Mouse (Mus musculus) heart, embryonic 14.5 days (tissue): Measurements from ENCODE around the gene Herc6. TPM values are rescaled to one million over a fixed set of nuclear protein-coding genes. Genes with fewer than 3 reads are reported as not detected.

ENCODE experiments used
- ATAC-seq: fragments of 200-750 bp; cut with Nextera tagmentation; 2 replicates; pipeline ENCODE4 v1.8.0; 2017; ENCODE audit warnings: low read depth, moderate TSS enrichment; ENCODE audit not compliant: insufficient number of reproducible peaks, insufficient read depth, low FRiP score
- H3K27ac ChIP-seq, 2 experiments: fragments of 200-500 bp in 1 of 2; fragments of 300-500 bp in 1 of 2; sonication (generic) in 1 of 2; replicated peaks in 1 of 2; 2 replicates each; pipeline ENCODE4 v1.5.1; 2012 to 2014; ENCODE audit warnings: low read depth in 2 of 2, low read length in 2 of 2, control low read depth in 1 of 2, mild to moderate bottlenecking in 1 of 2, mixed read lengths in 1 of 2; ENCODE audit not compliant: control insufficient read depth in 1 of 2, insufficient read depth in 1 of 2
- H3K27me3 ChIP-seq: fragments of 300-500 bp; sonication (generic); 2 replicates; pipeline ENCODE4 v1.6.1; 2014; ENCODE audit warnings: mild to moderate bottlenecking, low read length, control low read depth; ENCODE audit not compliant: control insufficient read depth, insufficient read depth
- H3K36me3 ChIP-seq: fragments of 300-500 bp; sonication (generic); 2 replicates; pipeline ENCODE4 v1.6.1; 2014; ENCODE audit warnings: mild to moderate bottlenecking, control low read depth, low read length, mixed read lengths; ENCODE audit not compliant: control insufficient read depth, insufficient read depth
- H3K4me1 ChIP-seq, 2 experiments: fragments of 200-500 bp in 1 of 2; fragments of 300-500 bp in 1 of 2; sonication (generic) in 1 of 2; 2 replicates each; pipeline ENCODE4 v1.6.1; 2012 to 2014; ENCODE audit warnings: low read length in 2 of 2, control low read depth in 1 of 2, mixed read lengths in 1 of 2; ENCODE audit not compliant: control insufficient read depth in 2 of 2, insufficient read depth in 2 of 2
- H3K4me2 ChIP-seq: fragments of 300-500 bp; sonication (generic); 2 replicates; pipeline ENCODE4 v1.6.1; 2014; ENCODE audit warnings: mild to moderate bottlenecking, low read length
- H3K4me3 ChIP-seq, 2 experiments: fragments of 200-500 bp in 1 of 2; fragments of 300-500 bp in 1 of 2; sonication (generic) in 1 of 2; 2 replicates each; pipeline ENCODE4 v1.5.1; 2012 to 2014; ENCODE audit warnings: low read length in 2 of 2, mild to moderate bottlenecking in 2 of 2, control low read depth in 1 of 2, low read depth in 1 of 2, moderate library complexity in 1 of 2; ENCODE audit not compliant: control insufficient read depth in 1 of 2, insufficient read depth in 1 of 2
- H3K9ac ChIP-seq: fragments of 300-500 bp; sonication (generic); 2 replicates; pipeline ENCODE4 v1.6.1; 2014; ENCODE audit warnings: mild to moderate bottlenecking, low read length
- H3K9me3 ChIP-seq: fragments of 300-500 bp; sonication (generic); 2 replicates; pipeline ENCODE4 v1.6.1; 2016; ENCODE audit warnings: low read length, control low read depth; ENCODE audit not compliant: control insufficient read depth
- WGBS: fragments of 180-500 bp; shearing (Covaris S2); extraction: QIAGEN DNeasy Blood & Tissue Kit; methylation state at CpG from one replicate; pipeline ENCODE4 v1.1.7; 2014; 5-methylcytosine and 5-hydroxymethylcytosine counted together
- polyA plus RNA-seq: library from polyadenylated mRNA; unstranded; fragments of >200 nt; fragmentation: Nextera tagmentation; extraction: Ambion mirVana; gene quantifications from 2 replicates; pipeline ENCODE4 v1.2.1, GENCODE M21; 2014

The Herc6 gene
- polyA plus RNA-seq, 1 experiment from 2014 or later, result 5.3 TPM

GRCm38 (mm10) chr6:57647256-57647655 is 66.5 kb downstream of the Herc6 start:
- H3K36me3 ChIP-seq, result no peaks in the 10 kb centered on the region
- no peaks in the 10 kb centered on the region for H3K9me3 ChIP-seq
- no peak overlapping the region for H3K4me2 ChIP-seq
- ATAC-seq, result no peak
- H3K9ac ChIP-seq, result no peak overlapping the region
- no peak overlapping the region for H3K4me3 ChIP-seq
- no peaks in the 10 kb centered on the region for H3K4me1 ChIP-seq
- H3K27me3 ChIP-seq, result no peaks in the 10 kb centered on the region
- 49% methylated on average over 1 of the region's 1 CpGs for WGBS
- no peak overlapping the region for H3K27ac ChIP-seq

GRCm38 (mm10) chr6:57661295-57661694 is 80.5 kb downstream of the Herc6 start:
- Histone ChIP-seq H3K27me3 (no peaks in the 10 kb centered on the region), H3K27ac (no peak overlapping the region), H3K4me1 (peaks cover 0 to 6% of the 10 kb centered on the region in 2 experiments; a peak in 2 of 4 replicates), H3K4me3 (no peak overlapping the region), H3K9me3 (no peaks in the 10 kb centered on the region), H3K9ac (no peak overlapping the region), H3K4me2 (no peak overlapping the region), H3K36me3 (no peaks in the 10 kb centered on the region)
- 39% methylated on average over 4 of the region's 4 CpGs for WGBS
- ATAC-seq, result no peak

- 0 out of 2 replicates have a peak, but pooled peaks cover 3% of the 10 kb centered on the region for H3K9me3 ChIP-seq
- no peak overlapping the region for H3K4me3 ChIP-seq
- no peaks in the 10 kb centered on the region for H3K4me1 ChIP-seq
- ATAC-seq, result no peak
- 79% methylated on average over 1 of the region's 1 CpGs for WGBS
- no peak overlapping the region for H3K9ac ChIP-seq
- H3K27ac ChIP-seq, result no peak overlapping the region
- H3K27me3 ChIP-seq, result no peaks in the 10 kb centered on the region
- H3K36me3 ChIP-seq, result peaks cover 51% of the 10 kb centered on the region
- H3K4me2 ChIP-seq, result no peak overlapping the region
Measured at GRCm38 (mm10) chr6:57684156-57684555, 103.4 kb downstream of the Herc6 start.

- peaks cover 0 to 6% of the 10 kb centered on the region in 2 experiments; a peak in 1 of 4 replicates for H3K4me1 ChIP-seq
- ATAC-seq, result peak; percentile 96
- 1% methylated on average over 48 of the region's 52 CpGs for WGBS
- peaks cover 31% of the 10 kb centered on the region for H3K36me3 ChIP-seq
- H3K27ac ChIP-seq, result peak within 1 kb of the TSS; percentile 98 to 99
- no peaks in the 10 kb centered on the region for H3K9me3 ChIP-seq
- H3K4me2 ChIP-seq, result peak within 1 kb of the TSS; percentile 84
- no peaks in the 10 kb centered on the region for H3K27me3 ChIP-seq
- peak within 1 kb of the TSS; percentile 80 to 89 for H3K4me3 ChIP-seq
- H3K9ac ChIP-seq, result peak within 1 kb of the TSS; percentile 90
Measured at GRCm38 (mm10) chr6:57691467-57692261, 110.9 kb downstream of the Herc6 start, which contains the start of gene Pyurf. Gene Pyurf (minus strand): TSS chr6:57692078.

GRCm38 (mm10) chr6:57693116-57693515 is 112.3 kb downstream of the Herc6 start:
- peaks cover 16% of the 10 kb centered on the region for H3K36me3 ChIP-seq
- no peaks in the 10 kb centered on the region for H3K27me3 ChIP-seq
- ATAC-seq, result no peak
- WGBS, result 90% methylated on average over 3 of the region's 3 CpGs
- no peak overlapping the region for H3K4me3 ChIP-seq
- no peak overlapping the region for H3K4me2 ChIP-seq
- peaks cover 0 to 6% of the 10 kb centered on the region in 2 experiments; a peak in 1 of 4 replicates for H3K4me1 ChIP-seq
- H3K9me3 ChIP-seq, result no peaks in the 10 kb centered on the region
- no peak overlapping the region for H3K27ac ChIP-seq
- no peak overlapping the region for H3K9ac ChIP-seq

- Histone ChIP-seq H3K4me2 (peak overlapping the region; percentile 85), H3K27ac (no peak overlapping the region), H3K27me3 (no peaks in the 10 kb centered on the region), H3K36me3 (no peaks in the 10 kb centered on the region), H3K9me3 (no peaks in the 10 kb centered on the region), H3K9ac (no peak overlapping the region), H3K4me1 (peaks cover 2 to 12% of the 10 kb centered on the region in 2 experiments; a peak in 1 of 4 replicates), H3K4me3 (0 out of 4 replicates have a peak overlapping the region, but pooled peaks of 1 of the 2 experiments have one; percentile 83)
- WGBS, result 65% methylated on average over 4 of the region's 4 CpGs
- ATAC-seq, result no peak
Measured at GRCm38 (mm10) chr6:57701686-57702085, 120.9 kb downstream of the Herc6 start.

- Histone ChIP-seq H3K9ac (peak within 1 kb of the TSS; percentile 92), H3K9me3 (no peaks in the 10 kb centered on the region), H3K27me3 (no peaks in the 10 kb centered on the region), H3K4me2 (peak within 1 kb of the TSS; percentile 85), H3K36me3 (no peaks in the 10 kb centered on the region), H3K27ac (peak within 1 kb of the TSS; percentile 96 to 98), H3K4me3 (peak within 1 kb of the TSS; percentile 83 to 95), H3K4me1 (peaks cover 2 to 12% of the 10 kb centered on the region in 2 experiments; a peak in 1 of 4 replicates)
- WGBS, result 0% methylated on average over 10 of the region's 10 CpGs
- peak; percentile 11; the same call in 1 of the 2 replicates for ATAC-seq
Measured at GRCm38 (mm10) chr6:57702376-57702742, 121.6 kb downstream of the Herc6 start, which contains the start of gene Lancl2. Gene Lancl2 (plus strand): TSS chr6:57702540.
